Mouse (Mus musculus) midbrain, embryonic 11.5 days (tissue): ENCODE measurements around the gene Lrsam1. TPM values are rescaled to one million over a fixed set of nuclear protein-coding genes. Genes with fewer than 3 reads are reported as not detected.

Experiments
- ATAC-seq: fragments of 200-750 bp; cut with Nextera tagmentation; 2 replicates; pipeline ENCODE4 v1.8.0; 2017; ENCODE audit warnings: moderate TSS enrichment, moderate library complexity; ENCODE audit not compliant: low FRiP score
- DNase-seq: peaks from one replicate; pipeline ENCODE4 v3.0.0; 2015; ENCODE audit warnings: low spot score; ENCODE audit errors: missing footprints
- H3K27ac ChIP-seq: fragments of 300-500 bp; sonication (generic); 2 replicates; pipeline ENCODE4 v1.5.1; 2014; ENCODE audit warnings: low read depth, low read length
- H3K27me3 ChIP-seq: fragments of 300-500 bp; sonication (generic); 2 replicates; pipeline ENCODE4 v1.6.1; 2014; ENCODE audit warnings: mild to moderate bottlenecking, low read length, moderate library complexity, mixed read lengths; ENCODE audit not compliant: control insufficient read depth, insufficient read depth
- H3K36me3 ChIP-seq: fragments of 300-500 bp; sonication (generic); 2 replicates; pipeline ENCODE4 v1.6.1; 2014; ENCODE audit warnings: mild to moderate bottlenecking, low read length, moderate library complexity, mixed read lengths; ENCODE audit not compliant: control insufficient read depth, insufficient read depth
- H3K4me1 ChIP-seq: fragments of 300-500 bp; sonication (generic); 2 replicates; pipeline ENCODE4 v1.6.1; 2014; ENCODE audit warnings: low read length; ENCODE audit not compliant: control insufficient read depth, insufficient read depth
- H3K4me2 ChIP-seq: fragments of 300-500 bp; sonication (generic); 2 replicates; pipeline ENCODE4 v1.6.1; 2014; ENCODE audit warnings: mild to moderate bottlenecking, moderate library complexity
- H3K4me3 ChIP-seq: fragments of 300-500 bp; sonication (generic); 2 replicates; pipeline ENCODE4 v1.5.1; 2014; ENCODE audit warnings: low read depth, low read length
- H3K9ac ChIP-seq: fragments of 300-500 bp; sonication (generic); 2 replicates; pipeline ENCODE4 v1.6.1; 2014; ENCODE audit warnings: low read length
- H3K9me3 ChIP-seq: fragments of 300-500 bp; sonication (generic); 2 replicates; pipeline ENCODE4 v1.6.1; 2016; ENCODE audit warnings: low read length; ENCODE audit not compliant: control insufficient read depth
- WGBS: fragments of 180-500 bp; shearing (Covaris S2); extraction: QIAGEN DNeasy Blood & Tissue Kit; methylation state at CpG from one replicate; pipeline ENCODE4 v1.1.7; 2014; 5-methylcytosine and 5-hydroxymethylcytosine counted together
- polyA plus RNA-seq: library from polyadenylated mRNA; unstranded; fragments of >200 nt; fragmentation: Nextera tagmentation; extraction: Ambion mirVana; gene quantifications from 2 replicates; pipeline ENCODE4 v1.2.1, GENCODE M21; 2014

Lrsam1 gene
- polyA plus RNA-seq, 1 experiment from 2014 or later = 9.2 TPM

- peak; percentile 99 for DNase-seq
- Histone ChIP-seq H3K4me1 (peaks cover 27% of the 10 kb centered on the region), H3K4me3 (peak within 1 kb of the TSS; percentile 70), H3K27ac (peak within 1 kb of the TSS; percentile 83), H3K9me3 (no peaks in the 10 kb centered on the region), H3K27me3 (no peaks in the 10 kb centered on the region; the same call in 1 of the 2 replicates), H3K4me2 (peak within 1 kb of the TSS; percentile 99), H3K36me3 (no peaks in the 10 kb centered on the region), H3K9ac (peak within 1 kb of the TSS; percentile 96)
- under 1% methylated on average over 44 of the region's 68 CpGs for WGBS
- peak; percentile 94 for ATAC-seq
Observed at GRCm38 (mm10) chr2:32875675-32876489, 85.5 kb downstream of the Lrsam1 start, which contains the start of gene Fam129b. TSS of gene Fam129b (plus strand) at chr2:32876114.

Other genes with a start within 250 kb of the Lrsam1 start
- gene Cdk9, start 248.5 kb downstream of the Lrsam1 start, polyA plus RNA-seq = 72.8 and 82.6 TPM in 2 replicates
- gene Sh2d3c, start 240.6 kb downstream of the Lrsam1 start, polyA plus RNA-seq = 23.4 and 25.5 TPM in 2 replicates
- 2.0 and 3.0 TPM in 2 replicates for gene 6330409D20Rik, start 220.6 kb downstream of the Lrsam1 start, polyA plus RNA-seq
- 47.7 and 51.4 TPM in 2 replicates for gene Tor2a, start 204.4 kb downstream of the Lrsam1 start, polyA plus RNA-seq
- gene Ttc16, start 186.0 kb downstream of the Lrsam1 start, polyA plus RNA-seq = 0.26 and 0.30 TPM in 2 replicates
- gene Ptrh1, start 185.8 kb downstream of the Lrsam1 start, polyA plus RNA-seq = 3.2 and 3.9 TPM in 2 replicates
- 0.08 and 0.28 TPM in 2 replicates for gene Cfap157, start 177.2 kb downstream of the Lrsam1 start, polyA plus RNA-seq
- gene Stxbp1, start 114.4 kb downstream of the Lrsam1 start, polyA plus RNA-seq = 51.4 and 53.8 TPM in 2 replicates
- 10.3 and 10.6 TPM in 2 replicates for gene Fam129b, start 85.5 kb downstream of the Lrsam1 start, polyA plus RNA-seq
- gene Rpl12, start 55 bp downstream of the Lrsam1 start, polyA plus RNA-seq = 129 and 155 TPM in 2 replicates
- gene Slc2a8, start 20.5 kb upstream of the Lrsam1 start, polyA plus RNA-seq = 8.4 and 9.5 TPM in 2 replicates
- 12.8 and 13.6 TPM in 2 replicates for gene Garnl3, start 170.0 kb upstream of the Lrsam1 start, polyA plus RNA-seq